In genomic region chr16:35470096-35470495, GRCm38 (mm10) we compare ENCODE assay signal across 16 mouse cellular contexts. TPM values are rescaled to one million over a fixed set of nuclear protein-coding genes. Genes with fewer than 3 reads are reported as not detected.
DNase-seq lines count a peak whose midpoint lies in the region; ATAC-seq and TF ChIP-seq lines count a peak whose summit lies in the region.
"Had no signal": no experiment of that assay in that cellular context is flagged by ENCODE, and none has a peak within 500 bp of the region (broad histone marks: within the 10 kb centered on the region; RNA-seq: fewer than 3 reads in every experiment).

No protein-coding gene starts in this region.

- WGBS in heart, embryonic 14.5 days: 25% methylated on average over 8 of the region's 8 CpGs
- 46% methylated on average over 8 of the region's 8 CpGs for WGBS in hindbrain, postnatal 0 days
- WGBS in midbrain, embryonic 14.5 days: 88% methylated on average over 8 of the region's 8 CpGs

- ATAC-seq in heart, embryonic 14.5 days (ENCODE audit: insufficient number of reproducible peaks, insufficient read depth, low FRiP score, low read depth): no peak
- ATAC-seq in hindbrain, postnatal 0 days: no peak
- ATAC-seq in midbrain, embryonic 14.5 days (ENCODE audit: low FRiP score, low TSS enrichment): no peak
- ATAC-seq: intestine, postnatal 0 days; liver, embryonic 12.5 days; midbrain, embryonic 13.5 days had no signal

- no peak overlapping the region for H3K27ac ChIP-seq in left cerebral cortex, adult 2 months
- peak overlapping the region; percentile 3 to 31; a peak in 2 of 4 replicates for H3K27ac ChIP-seq in heart, embryonic 14.5 days (replicated peaks in 1 of 2; ENCODE audit: control insufficient read depth in 1 of 2, insufficient read depth in 1 of 2, low read depth in 2 of 2, low read length in 2 of 2)
- no peak overlapping the region for H3K27ac ChIP-seq in hindbrain, postnatal 0 days
- no peak overlapping the region for H3K27ac ChIP-seq in midbrain, embryonic 14.5 days (replicated peaks; ENCODE audit: low read depth, low read length)
- H3K27ac ChIP-seq: forebrain, embryonic 10.5 days; hindbrain, embryonic 14.5 days; limb, embryonic 10.5 days; liver, embryonic 12.5 days; midbrain, embryonic 13.5 days had no signal

- no peaks in the 10 kb centered on the region for H3K27me3 ChIP-seq in heart, embryonic 14.5 days (ENCODE audit: control insufficient read depth, insufficient read depth, low read length)
- H3K27me3 ChIP-seq in hindbrain, postnatal 0 days (ENCODE audit: insufficient read depth, low read length): no peaks in the 10 kb centered on the region
- no peaks in the 10 kb centered on the region for H3K27me3 ChIP-seq in midbrain, embryonic 14.5 days (ENCODE audit: control insufficient read depth, insufficient read depth, low read length)
- H3K27me3 ChIP-seq: liver, embryonic 12.5 days; midbrain, embryonic 13.5 days had no signal

- no peak overlapping the region for H3K9ac ChIP-seq in heart, embryonic 14.5 days (ENCODE audit: low read length)
- H3K9ac ChIP-seq in hindbrain, postnatal 0 days (replicated peaks; ENCODE audit: low read length): no peak overlapping the region
- H3K9ac ChIP-seq in midbrain, embryonic 14.5 days (replicated peaks; ENCODE audit: low read length): no peak overlapping the region
- H3K9ac ChIP-seq: hindbrain, embryonic 14.5 days; liver, embryonic 12.5 days; midbrain, embryonic 13.5 days had no signal

- no peak for TF ChIP-seq CTCF in left cerebral cortex, adult 2 months (IDR thresholded peaks at IDR 0.05)
- TF ChIP-seq CTCF in hindbrain, postnatal 0 days (IDR thresholded peaks at IDR 0.05; ENCODE audit: low read depth): no peak

- DNase-seq in heart, adult 18-20 months: peak; percentile 46 to 49
- no peak for DNase-seq in heart, adult 8-10 months (ENCODE audit: low spot score)
- DNase-seq in left cerebral cortex, postnatal 14 days (ENCODE audit: low spot score in 2 of 2): peak; percentile 44 to 59
- DNase-seq in left cerebral cortex, adult 2 months (ENCODE audit: extremely low spot score in 1 of 2, low spot score in 2 of 2): no peak
- DNase-seq in MN1 (ENCODE audit: low spot score): peak; percentile 10
- DNase-seq in hindbrain, postnatal 0 days (ENCODE audit: low spot score): no peak
- no peak for DNase-seq in midbrain, embryonic 14.5 days
- DNase-seq: B cell, adult 2 months; cerebellum, adult 18-20 months had no signal

- intact Hi-C loops in left cerebral cortex, postnatal 14 days (cut with DNase I): no loop called here
- intact Hi-C loops in left cerebral cortex, adult 2 months (cut with DNase I): no loop called here

- no peak overlapping the region for H3K4me3 ChIP-seq in left cerebral cortex, adult 2 months
- no peak overlapping the region for H3K4me3 ChIP-seq in heart, embryonic 14.5 days (ENCODE audit: control insufficient read depth in 1 of 2, insufficient read depth in 1 of 2, low read depth in 1 of 2, low read length in 2 of 2)
- H3K4me3 ChIP-seq in hindbrain, postnatal 0 days (ENCODE audit: low read length): no peak overlapping the region
- no peak overlapping the region for H3K4me3 ChIP-seq in midbrain, embryonic 14.5 days (replicated peaks; ENCODE audit: low read depth, low read length)
- H3K4me3 ChIP-seq: forebrain, embryonic 10.5 days; limb, embryonic 10.5 days; liver, embryonic 12.5 days; midbrain, embryonic 13.5 days had no signal

- H3K9me3 ChIP-seq in heart, embryonic 14.5 days (ENCODE audit: control insufficient read depth, low read length): no peaks in the 10 kb centered on the region
- H3K9me3 ChIP-seq in hindbrain, postnatal 0 days (ENCODE audit: low read length): no peaks in the 10 kb centered on the region
- H3K9me3 ChIP-seq in midbrain, embryonic 14.5 days (ENCODE audit: control insufficient read depth, low read length): no peaks in the 10 kb centered on the region
- H3K9me3 ChIP-seq: forebrain, embryonic 10.5 days; limb, embryonic 10.5 days; liver, embryonic 12.5 days; midbrain, embryonic 13.5 days had no signal

- 0 out of 2 replicates have a peak, but pooled peaks cover 4% of the 10 kb centered on the region for H3K36me3 ChIP-seq in heart, embryonic 14.5 days (ENCODE audit: control insufficient read depth, insufficient read depth, low read length)
- H3K36me3 ChIP-seq in hindbrain, postnatal 0 days (ENCODE audit: insufficient read depth, low read length): no peaks in the 10 kb centered on the region
- no peaks in the 10 kb centered on the region for H3K36me3 ChIP-seq in midbrain, embryonic 14.5 days (ENCODE audit: control insufficient read depth, insufficient read depth, low read length)
- H3K36me3 ChIP-seq: midbrain, embryonic 13.5 days had no signal

- H3K4me1 ChIP-seq in heart, embryonic 14.5 days (ENCODE audit: control insufficient read depth in 2 of 2, insufficient read depth in 2 of 2, low read length in 2 of 2): peaks cover 25 to 26% of the 10 kb centered on the region in 2 experiments
- no peaks in the 10 kb centered on the region for H3K4me1 ChIP-seq in hindbrain, postnatal 0 days (ENCODE audit: insufficient read depth, low read length)
- peaks cover 2% of the 10 kb centered on the region for H3K4me1 ChIP-seq in midbrain, embryonic 14.5 days (ENCODE audit: control insufficient read depth, insufficient read depth, low read length)
- H3K4me1 ChIP-seq: limb, embryonic 10.5 days had no signal

- no peak overlapping the region for H3K4me2 ChIP-seq in heart, embryonic 14.5 days (ENCODE audit: low read length)
- H3K4me2 ChIP-seq in hindbrain, postnatal 0 days (ENCODE audit: low read depth, low read length): no peak overlapping the region
- no peak overlapping the region for H3K4me2 ChIP-seq in midbrain, embryonic 14.5 days (ENCODE audit: low read length)
- H3K4me2 ChIP-seq: hindbrain, embryonic 14.5 days; liver, embryonic 12.5 days; midbrain, embryonic 13.5 days had no signal

RNA-seq across cellular contexts. Expression of gene Pdia5, which starts 20.6 kb away (rescaled TPM):
- total RNA-seq in heart, adult 18-20 months (2021): 1 to 10 TPM; 4.6 to 4.9 TPM
- 1 to 10 TPM; 4.9 to 6.1 (median 5.5) TPM for total RNA-seq in heart, adult 8-10 months (2022)
- total RNA-seq in left cerebral cortex, postnatal 14 days (2021): 1 to 10 TPM; 3.8 to 4.3 TPM
- 1 to 10 TPM; 3.4 to 4.6 TPM for total RNA-seq in left cerebral cortex, adult 2 months (2021)
- polyA plus RNA-seq in heart, embryonic 14.5 days (2014; fragmentation: Nextera tagmentation; extraction: Ambion mirVana): 12.8 and 14.7 TPM in 2 replicates
- total RNA-seq in hindbrain, postnatal 0 days (2014; rRNA removed): 1.4 and 5.5 TPM in 2 replicates
- 9.1 and 9.2 TPM in 2 replicates for polyA plus RNA-seq in hindbrain, postnatal 0 days (2015; fragmentation: Nextera tagmentation; extraction: Ambion mirVana)
- polyA plus RNA-seq in midbrain, embryonic 14.5 days (2014; fragmentation: Nextera tagmentation; extraction: Ambion mirVana): 6.2 and 7.6 TPM in 2 replicates

Comparison
In these comparisons a context has a peak if more than half of its experiments do, and no peak if none do; other contexts are left out.
1. DNase-seq: peak in heart, adult 18-20 months (2 of 2), left cerebral cortex, postnatal 14 days (2 of 2) and MN1 (single experiment); none in heart, adult 8-10 months (single experiment), left cerebral cortex, adult 2 months (0 of 2), hindbrain, postnatal 0 days (single experiment) and midbrain, embryonic 14.5 days (single experiment).
2. H3K27ac ChIP-seq: peak in heart, embryonic 14.5 days (2 of 2); none in left cerebral cortex, adult 2 months (single experiment), hindbrain, postnatal 0 days (single experiment) and midbrain, embryonic 14.5 days (single experiment).